Mouse (Mus musculus) adrenal gland, postnatal 0 days (tissue): Measurements from ENCODE around the gene Fgf2. TPM values are rescaled to one million over a fixed set of nuclear protein-coding genes. Genes with fewer than 3 reads are reported as not detected.

Experiments used
- polyA plus RNA-seq: library from polyadenylated mRNA; unstranded; fragments of >200 nt; fragmentation: Nextera tagmentation; extraction: Ambion mirVana; gene quantifications from 2 replicates; pipeline ENCODE4 v1.2.1, GENCODE M21; 2015

The Fgf2 gene
- 3.1 and 3.4 TPM in 2 replicates for polyA plus RNA-seq

DNA sequence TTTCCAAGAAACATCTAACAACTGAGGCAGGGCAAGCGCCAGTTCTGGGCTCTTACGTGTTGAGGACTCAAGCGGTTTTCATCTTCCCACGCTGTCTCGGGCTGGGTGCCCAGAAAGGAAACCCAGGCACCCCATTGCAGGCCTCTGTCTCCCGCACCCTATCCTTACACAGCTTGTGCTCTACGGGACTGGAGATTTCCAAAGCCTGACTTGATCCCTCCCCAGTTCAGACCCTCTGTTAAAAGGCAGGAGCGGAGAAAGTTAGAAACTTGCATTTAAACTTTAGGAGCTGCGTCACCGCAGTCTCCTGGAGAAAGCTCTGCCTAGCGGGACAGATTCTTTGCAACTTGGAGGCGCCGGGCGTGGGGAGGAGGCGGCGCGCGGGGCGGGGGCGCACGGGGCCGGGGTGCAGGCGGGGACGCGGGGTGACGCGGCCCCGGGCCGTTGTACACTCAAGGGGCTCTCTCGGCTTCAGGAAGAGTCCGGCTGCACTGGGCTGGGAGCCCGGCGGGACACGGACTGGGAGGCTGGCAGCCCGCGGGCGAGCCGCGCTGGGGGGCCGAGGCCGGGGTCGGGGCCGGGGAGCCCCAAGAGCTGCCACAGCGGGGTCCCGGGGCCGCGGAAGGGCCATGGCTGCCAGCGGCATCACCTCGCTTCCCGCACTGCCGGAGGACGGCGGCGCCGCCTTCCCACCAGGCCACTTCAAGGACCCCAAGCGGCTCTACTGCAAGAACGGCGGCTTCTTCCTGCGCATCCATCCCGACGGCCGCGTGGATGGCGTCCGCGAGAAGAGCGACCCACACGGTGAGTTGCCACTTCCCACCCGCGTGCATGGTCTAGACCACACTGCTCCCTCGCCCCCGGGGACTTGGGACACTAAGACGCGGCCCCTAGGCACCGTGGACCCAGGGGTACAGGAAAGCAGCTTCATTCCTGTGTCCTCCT is at the start of gene Fgf2:
Gene Fgf2, plus strand, starts transcription at position 126 of the 945 bp plus-strand sequence.

DNA sequence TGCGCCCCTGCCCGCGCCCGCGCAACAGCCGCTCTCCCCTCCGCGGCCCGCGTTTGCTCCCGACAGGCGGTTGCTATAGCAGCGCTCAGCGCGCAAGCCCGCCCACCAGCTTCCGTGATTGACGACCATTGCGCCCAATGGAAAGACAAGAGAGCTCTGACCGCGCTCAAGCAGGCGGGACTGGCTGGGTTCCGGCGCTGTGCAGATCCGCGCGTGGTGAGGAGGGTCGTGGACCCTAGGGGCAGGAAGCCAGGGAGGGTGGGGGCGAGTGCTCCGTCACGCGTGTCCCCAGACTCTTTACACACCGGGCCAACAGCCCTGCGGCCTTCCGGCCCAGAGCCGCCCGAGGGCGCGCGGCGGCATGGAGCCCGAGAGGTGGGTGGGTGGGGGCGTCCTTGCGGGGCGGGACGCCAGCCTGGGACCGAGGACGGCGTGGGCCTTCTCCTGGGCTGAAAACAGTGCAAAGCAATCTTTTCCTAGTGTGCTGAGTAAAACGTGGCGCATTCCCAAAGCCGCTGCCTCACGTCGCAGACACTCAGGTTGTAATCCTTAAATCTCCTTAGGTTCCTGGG is 35.7 kb upstream of the Fgf2 start, which contains the start of the genes Bbs12 and Cetn4:
Gene Bbs12, plus strand, starts transcription at position 185 of the 572 bp plus-strand sequence.
Gene Cetn4, minus strand, starts transcription at position 339 of the 572 bp plus-strand sequence.

DNA sequence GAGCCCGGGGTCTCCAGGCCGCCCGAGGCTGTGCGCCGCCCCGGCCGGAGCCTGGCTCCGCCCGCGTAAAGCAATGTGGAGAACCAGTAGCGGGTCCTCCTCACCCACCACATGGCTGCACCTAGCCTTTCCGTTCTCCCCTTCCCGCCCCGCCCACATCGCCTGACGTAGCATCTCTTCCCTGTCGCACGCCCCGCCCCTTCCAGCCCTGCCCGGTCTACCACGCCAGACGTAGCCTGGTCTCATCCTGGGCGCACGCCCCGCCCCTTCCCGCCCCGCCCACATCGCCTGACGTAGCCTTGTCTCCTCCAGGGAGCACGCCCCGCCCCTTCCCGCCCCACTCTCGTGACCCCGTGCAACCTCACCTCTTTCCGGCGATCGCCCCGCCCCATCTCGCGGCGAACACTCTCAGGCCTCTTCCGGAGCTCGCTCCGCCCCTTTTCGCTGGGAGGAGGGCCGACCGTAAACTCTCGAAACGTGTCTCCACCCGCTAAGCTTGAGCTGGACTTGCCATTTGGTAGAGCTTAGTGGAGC is 71.4 kb downstream of the Fgf2 start, which contains the start of gene Spata5:
Gene Spata5, plus strand, starts transcription at position 439 of the 534 bp plus-strand sequence.

DNA sequence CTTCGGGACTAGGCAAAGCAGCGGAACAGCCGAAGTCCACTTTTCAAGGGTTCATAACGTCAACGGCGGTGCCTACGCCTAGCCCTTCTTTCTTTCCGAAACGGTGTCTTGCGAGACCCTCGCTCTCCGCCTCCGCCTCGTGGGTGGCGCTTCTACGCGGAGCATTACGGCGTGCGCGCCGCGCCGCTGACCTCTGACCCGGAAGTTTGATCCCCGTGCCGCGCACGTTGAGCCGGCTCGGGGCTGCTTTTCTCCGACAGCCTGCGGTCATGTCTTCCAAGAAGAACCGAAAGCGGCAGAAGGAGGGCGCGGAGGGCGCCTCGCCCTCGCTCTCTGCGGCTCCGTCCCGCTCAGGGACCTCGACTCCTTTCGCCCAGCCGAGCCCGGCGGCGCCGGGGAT is 71.9 kb downstream of the Fgf2 start, which contains the start of gene Nudt6:
Gene Nudt6, minus strand, starts transcription at position 140 of the 400 bp plus-strand sequence.

Other genes with a start within 250 kb of the Fgf2 start
- gene Il2, start 222.4 kb upstream of the Fgf2 start, polyA plus RNA-seq = 0.22 and 0.66 TPM in 2 replicates
- gene Il21, start 115.7 kb upstream of the Fgf2 start, polyA plus RNA-seq = not detected in 2 replicates
- gene Bbs12, start 35.8 kb upstream of the Fgf2 start, polyA plus RNA-seq = 3.5 and 5.0 TPM in 2 replicates
- gene Cetn4, start 35.6 kb upstream of the Fgf2 start, polyA plus RNA-seq = 2.5 and 3.7 TPM in 2 replicates
- 15.2 and 23.1 TPM in 2 replicates for gene Spata5, start 71.5 kb downstream of the Fgf2 start, polyA plus RNA-seq
- 24.2 and 26.3 TPM in 2 replicates for gene Nudt6, start 71.9 kb downstream of the Fgf2 start, polyA plus RNA-seq